Mouse (Mus musculus) CH12.LX (cell line): ENCODE measurements around the gene BC067074.

ENCODE experiments used
- CTCF ChIP-seq, 2 experiments: IDR thresholded peaks in 1 of 2; conservative IDR thresholded peaks in 1 of 2; 2 replicates each; pipeline ENCODE4 v1.5.1; 2011 to 2012; ENCODE audit warnings: low read depth in 2 of 2, low read length in 2 of 2, improper control_type of control experiment in 1 of 2, inconsistent platforms in 1 of 2, mild to moderate bottlenecking in 1 of 2, moderate library complexity in 1 of 2
- ELF1 ChIP-seq: IDR thresholded peaks from 2 replicates; pipeline ENCODE4 v1.6.1; 2014; ENCODE audit warnings: low read depth, mild to moderate bottlenecking, inconsistent platforms, low read length, improper control_type of control experiment
- EP300 ChIP-seq: IDR thresholded peaks from 2 replicates; pipeline ENCODE4 v1.6.1; 2011; ENCODE audit warnings: low read length, improper control_type of control experiment
- GABPA ChIP-seq: IDR thresholded peaks from 2 replicates; pipeline ENCODE4 v1.6.1; 2012; ENCODE audit warnings: low read depth, low read length, improper control_type of control experiment, inconsistent platforms; ENCODE audit not compliant: insufficient replicate concordance
- MAFK ChIP-seq: IDR thresholded peaks from 2 replicates; pipeline ENCODE4 v1.6.1; 2011; ENCODE audit warnings: low read length, improper control_type of control experiment; ENCODE audit not compliant: insufficient replicate concordance
- MYC ChIP-seq: IDR thresholded peaks from 2 replicates; pipeline ENCODE4 v1.6.1; 2011; ENCODE audit warnings: low read depth, mild to moderate bottlenecking, improper control_type of control experiment, low read length
- POLR2A ChIP-seq: IDR thresholded peaks from 2 replicates; pipeline ENCODE4 v1.6.1; 2011; ENCODE audit warnings: low read depth, mild to moderate bottlenecking, improper control_type of control experiment, low read length
- RAD21 ChIP-seq: IDR thresholded peaks from 2 replicates; pipeline ENCODE4 v1.6.1; 2011; ENCODE audit warnings: low read depth, mild to moderate bottlenecking, low read length, improper control_type of control experiment, moderate library complexity
- SIN3A ChIP-seq: IDR thresholded peaks from 2 replicates; pipeline ENCODE4 v1.6.1; 2012; ENCODE audit warnings: low read length, improper control_type of control experiment, inconsistent platforms
- UBTF ChIP-seq: IDR thresholded peaks from 2 replicates; pipeline ENCODE4 v1.6.1; 2012; ENCODE audit warnings: low read depth, mild to moderate bottlenecking, inconsistent platforms, low read length, improper control_type of control experiment, moderate library complexity
- USF1 ChIP-seq: IDR thresholded peaks from 2 replicates; pipeline ENCODE4 v1.6.1; 2014; ENCODE audit warnings: low read depth, mild to moderate bottlenecking, inconsistent platforms, low read length, improper control_type of control experiment
- USF2 ChIP-seq: conservative IDR thresholded peaks from 2 replicates; pipeline ENCODE4 v1.6.1; 2011; ENCODE audit warnings: low read depth, low read length, improper control_type of control experiment
- ZC3H11A ChIP-seq: IDR thresholded peaks from 2 replicates; pipeline ENCODE4 v1.6.1; 2012; ENCODE audit warnings: low read depth, mild to moderate bottlenecking, inconsistent platforms, low read length, improper control_type of control experiment
- ZKSCAN1 ChIP-seq: IDR thresholded peaks from 2 replicates; pipeline ENCODE4 v1.6.1; 2012; ENCODE audit warnings: low read depth, inconsistent platforms, low read length, improper control_type of control experiment, borderline replicate concordance

GRCm38 (mm10) chr13:113357438-113358144, 64.6 kb downstream of the BC067074 start:
- TF ChIP-seq POLR2A (no peak), USF1 (no peak), ZKSCAN1 (no peak), CTCF (conservative IDR thresholded peaks at IDR 0.05 in 1 of 2, IDR thresholded peaks at IDR 0.05 in 1 of 2; ENCODE audit: low read depth in 2 of 2, low read length in 2 of 2) (no peak), ZC3H11A (no peak), MAFK (no peak), SIN3A (no peak), EP300 (no peak), USF2 (no peak), MYC (no peak), GABPA (no peak), ELF1 (no peak), RAD21 (no peak), UBTF (no peak)
